10 mouse cellular contexts compared by ENCODE assay signal in the genomic region with DNA sequence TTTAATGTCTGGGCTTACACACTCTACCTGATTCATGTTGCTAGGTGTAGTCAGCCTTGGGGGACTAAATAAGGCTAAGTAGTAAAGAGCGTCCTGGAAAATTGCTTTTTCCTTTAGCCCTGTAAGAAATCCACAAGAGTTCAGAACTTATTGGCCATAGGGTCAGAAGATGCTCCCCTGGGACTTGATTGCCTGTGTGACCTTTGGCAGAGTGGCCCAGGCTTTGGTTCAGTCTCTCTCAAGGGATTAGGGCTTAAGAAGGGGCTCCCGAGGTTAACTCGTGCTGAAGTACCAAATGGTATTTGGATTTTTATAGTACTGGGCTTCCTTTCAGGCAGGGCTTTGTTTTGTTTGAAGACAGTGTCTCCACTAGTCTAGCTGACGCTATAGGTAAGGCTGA. TPM values are rescaled to one million over a fixed set of nuclear protein-coding genes. Genes with fewer than 3 reads are reported as not detected.
DNase-seq lines count a peak whose midpoint lies in the region; ATAC-seq lines count a peak whose summit lies in the region.
"Had no signal": no experiment of that assay in that cellular context is flagged by ENCODE, and none has a peak within 500 bp of the region (broad histone marks: within the 10 kb centered on the region; RNA-seq: fewer than 3 reads in every experiment).

No protein-coding gene starts in this region.

- H3K9me3 ChIP-seq in kidney, embryonic 14.5 days (ENCODE audit: control insufficient read depth, low read length), result no peaks in the 10 kb centered on the region
- no peaks in the 10 kb centered on the region for H3K9me3 ChIP-seq in embryonic facial prominence, embryonic 13.5 days
- H3K9me3 ChIP-seq in hindbrain, embryonic 14.5 days (ENCODE audit: control insufficient read depth, low read length), result no peaks in the 10 kb centered on the region
- H3K9me3 ChIP-seq in midbrain, embryonic 15.5 days, result no peaks in the 10 kb centered on the region

- 0 out of 2 replicates have a peak overlapping the region, but pooled peaks have one; percentile 83 for H3K4me2 ChIP-seq in kidney, embryonic 14.5 days (replicated peaks; ENCODE audit: low read depth, low read length)
- peak overlapping the region; percentile 91; the same call in 1 of the 2 replicates for H3K4me2 ChIP-seq in embryonic facial prominence, embryonic 13.5 days
- peak overlapping the region; percentile 67 for H3K4me2 ChIP-seq in hindbrain, embryonic 14.5 days (replicated peaks)
- H3K4me2 ChIP-seq in midbrain, embryonic 15.5 days, result peak overlapping the region; percentile 70; the same call in 1 of the 2 replicates

- peaks cover 10% of the 10 kb centered on the region; the same call in 1 of the 2 replicates for H3K4me1 ChIP-seq in kidney, embryonic 14.5 days (ENCODE audit: control insufficient read depth, insufficient read depth, low read length)
- peaks cover 13% of the 10 kb centered on the region for H3K4me1 ChIP-seq in embryonic facial prominence, embryonic 13.5 days
- peaks cover 16% of the 10 kb centered on the region for H3K4me1 ChIP-seq in hindbrain, embryonic 14.5 days (replicated peaks; ENCODE audit: control insufficient read depth, insufficient read depth, low read length)
- peaks cover 19% of the 10 kb centered on the region for H3K4me1 ChIP-seq in midbrain, embryonic 15.5 days

- H3K4me3 ChIP-seq in kidney, embryonic 14.5 days (ENCODE audit: low read length), result no peak overlapping the region
- no peak overlapping the region for H3K4me3 ChIP-seq in embryonic facial prominence, embryonic 13.5 days
- peak overlapping the region; percentile 85; the same call in 1 of the 2 replicates for H3K4me3 ChIP-seq in hindbrain, embryonic 14.5 days (replicated peaks; ENCODE audit: low read length)
- H3K4me3 ChIP-seq in midbrain, embryonic 15.5 days, result 0 out of 2 replicates have a peak overlapping the region, but pooled peaks have one; percentile 85

- H3K27ac ChIP-seq in kidney, embryonic 14.5 days (ENCODE audit: low read depth, low read length), result no peak overlapping the region
- no peak overlapping the region for H3K27ac ChIP-seq in embryonic facial prominence, embryonic 13.5 days
- H3K27ac ChIP-seq in hindbrain, embryonic 14.5 days, result no peak overlapping the region
- H3K27ac ChIP-seq in midbrain, embryonic 15.5 days, result no peak overlapping the region

- no peaks in the 10 kb centered on the region for H3K27me3 ChIP-seq in kidney, embryonic 14.5 days (ENCODE audit: control insufficient read depth, insufficient read depth, low read length)
- no peaks in the 10 kb centered on the region for H3K27me3 ChIP-seq in embryonic facial prominence, embryonic 13.5 days
- H3K27me3 ChIP-seq in hindbrain, embryonic 14.5 days (ENCODE audit: control insufficient read depth, insufficient read depth, low read length), result no peaks in the 10 kb centered on the region
- H3K27me3 ChIP-seq in midbrain, embryonic 15.5 days (replicated peaks), result no peaks in the 10 kb centered on the region

- WGBS in kidney, embryonic 14.5 days, result 45% methylated on average over 4 of the region's 4 CpGs
- 60% methylated on average over 4 of the region's 4 CpGs for WGBS in embryonic facial prominence, embryonic 13.5 days
- WGBS in hindbrain, embryonic 14.5 days, result 74% methylated on average over 4 of the region's 4 CpGs
- WGBS in midbrain, embryonic 15.5 days, result 45% methylated on average over 4 of the region's 4 CpGs

- no peak for DNase-seq in kidney, adult 8-10 months
- DNase-seq in hindbrain, embryonic 14.5 days (ENCODE audit: low spot score), result no peak
- no peak for DNase-seq in layer of hippocampus, adult 9-11 months
- no peak for DNase-seq in lung, postnatal 4 days
- DNase-seq: cerebellum, adult 18-20 months; left cerebral cortex, postnatal 4 days had no signal

- peaks cover 16% of the 10 kb centered on the region for H3K36me3 ChIP-seq in kidney, embryonic 14.5 days (ENCODE audit: control insufficient read depth, insufficient read depth, low read length)
- peaks cover 18% of the 10 kb centered on the region for H3K36me3 ChIP-seq in embryonic facial prominence, embryonic 13.5 days
- H3K36me3 ChIP-seq in hindbrain, embryonic 14.5 days (replicated peaks; ENCODE audit: control insufficient read depth, insufficient read depth), result peaks cover 28% of the 10 kb centered on the region
- peaks cover 13% of the 10 kb centered on the region for H3K36me3 ChIP-seq in midbrain, embryonic 15.5 days (replicated peaks)

- peak overlapping the region; percentile 0; the same call in 1 of the 2 replicates for H3K9ac ChIP-seq in kidney, embryonic 14.5 days (ENCODE audit: low read depth, low read length)
- H3K9ac ChIP-seq in embryonic facial prominence, embryonic 13.5 days, result 0 out of 2 replicates have a peak overlapping the region, but pooled peaks have one; percentile 93
- peak overlapping the region; percentile 89; the same call in 1 of the 2 replicates for H3K9ac ChIP-seq in hindbrain, embryonic 14.5 days
- no peak overlapping the region for H3K9ac ChIP-seq in midbrain, embryonic 15.5 days

- ATAC-seq in kidney, embryonic 14.5 days (ENCODE audit: low FRiP score, low TSS enrichment), result no peak
- ATAC-seq in embryonic facial prominence, embryonic 13.5 days (ENCODE audit: insufficient number of reproducible peaks, insufficient read depth, low FRiP score, low TSS enrichment, low read depth), result no peak
- ATAC-seq in hindbrain, embryonic 14.5 days (ENCODE audit: low FRiP score), result no peak
- no peak for ATAC-seq in midbrain, embryonic 15.5 days (replicated peaks)

RNA-seq across cellular contexts. Expression of a gene that starts 1.7 kb away (rescaled TPM):
- 132 and 145 TPM in 2 replicates for polyA plus RNA-seq in kidney, embryonic 14.5 days (2014; fragmentation: Nextera tagmentation; extraction: Ambion mirVana)
- 103 and 110 TPM in 2 replicates for polyA plus RNA-seq in embryonic facial prominence, embryonic 13.5 days (2015; fragmentation: Nextera tagmentation; extraction: Ambion mirVana)
- 166 and 198 TPM in 2 replicates for polyA plus RNA-seq in hindbrain, embryonic 14.5 days (2014; fragmentation: Nextera tagmentation; extraction: Ambion mirVana)
- 132 and 136 TPM in 2 replicates for polyA plus RNA-seq in midbrain, embryonic 15.5 days (2015; fragmentation: Nextera tagmentation; extraction: Ambion mirVana)

RNA-seq across cellular contexts. Expression of a gene that starts 27.8 kb away (rescaled TPM):
- 20.0 and 20.6 TPM in 2 replicates for polyA plus RNA-seq in kidney, embryonic 14.5 days (2014; fragmentation: Nextera tagmentation; extraction: Ambion mirVana)
- polyA plus RNA-seq in embryonic facial prominence, embryonic 13.5 days (2015; fragmentation: Nextera tagmentation; extraction: Ambion mirVana), result 36.0 and 36.4 TPM in 2 replicates
- polyA plus RNA-seq in hindbrain, embryonic 14.5 days (2014; fragmentation: Nextera tagmentation; extraction: Ambion mirVana), result 67.3 and 69.4 TPM in 2 replicates
- polyA plus RNA-seq in midbrain, embryonic 15.5 days (2015; fragmentation: Nextera tagmentation; extraction: Ambion mirVana), result 43.2 and 44.6 TPM in 2 replicates

RNA-seq across cellular contexts. Expression of a gene that starts 49.1 kb away (rescaled TPM):
- not detected in 2 replicates for polyA plus RNA-seq in kidney, embryonic 14.5 days (2014; fragmentation: Nextera tagmentation; extraction: Ambion mirVana)
- polyA plus RNA-seq in embryonic facial prominence, embryonic 13.5 days (2015; fragmentation: Nextera tagmentation; extraction: Ambion mirVana), result not detected in 2 replicates
- not detected in 2 replicates for polyA plus RNA-seq in hindbrain, embryonic 14.5 days (2014; fragmentation: Nextera tagmentation; extraction: Ambion mirVana)
- not detected in 2 replicates for polyA plus RNA-seq in midbrain, embryonic 15.5 days (2015; fragmentation: Nextera tagmentation; extraction: Ambion mirVana)
- polyA plus RNA-seq: neural tube, embryonic 11.5 days had no signal

Comparison
In these comparisons a context has a peak if more than half of its experiments do, and no peak if none do; other contexts are left out.
1. H3K4me3 ChIP-seq: peak in hindbrain, embryonic 14.5 days (single experiment) and midbrain, embryonic 15.5 days (single experiment); none in kidney, embryonic 14.5 days (single experiment) and embryonic facial prominence, embryonic 13.5 days (single experiment).
2. Peak in every context shown above with its lines, with median percentiles within 50 percentile points of each other: H3K4me2 ChIP-seq.